Mouse (Mus musculus) CH12F3 (cell line): ENCODE results near the gene Agpat2.

Experiments used
- in situ Hi-C: fragments of 300-500 bp; cut with MboI; formaldehyde crosslinking; loops from 2 replicates; pipeline ENCODE4 v1.14.3; 2020; ENCODE audit warnings: low sequenced_read_pairs

Agpat2 gene

GRCm38 (mm10) chr2:26598462-26598861 is 5.8 kb downstream of the Agpat2 start:
- in situ Hi-C loops, result no loop called here

GRCm38 (mm10) chr2:26597810-26598209 is 6.4 kb downstream of the Agpat2 start:
- in situ Hi-C loops, result no loop called here

- in situ Hi-C loops, result no loop called here
Measured at GRCm38 (mm10) chr2:26596898-26597297, 7.3 kb downstream of the Agpat2 start.

- in situ Hi-C loops, result no loop called here
Measured at GRCm38 (mm10) chr2:26595725-26596435, 8.3 kb downstream of the Agpat2 start.

GRCm38 (mm10) chr2:26594934-26595724 is 9.1 kb downstream of the Agpat2 start:
- in situ Hi-C loops, result no loop called here

- in situ Hi-C loops, result no loop called here
Measured at GRCm38 (mm10) chr2:26594461-26594933, 9.7 kb downstream of the Agpat2 start.

GRCm38 (mm10) chr2:26594022-26594346 is 10.2 kb downstream of the Agpat2 start:
- in situ Hi-C loops, result no loop called here

- in situ Hi-C loops, result no loop called here
Measured at GRCm38 (mm10) chr2:26593211-26594021, 10.8 kb downstream of the Agpat2 start.

GRCm38 (mm10) chr2:26591416-26591815 is 12.8 kb downstream of the Agpat2 start:
- in situ Hi-C loops, result no loop called here

GRCm38 (mm10) chr2:26590962-26591361 is 13.3 kb downstream of the Agpat2 start:
- in situ Hi-C loops, result no loop called here

GRCm38 (mm10) chr2:26590282-26590681 is 13.9 kb downstream of the Agpat2 start:
- in situ Hi-C loops, result no loop called here

GRCm38 (mm10) chr2:26589284-26589683 is 14.9 kb downstream of the Agpat2 start:
- in situ Hi-C loops, result no loop called here

GRCm38 (mm10) chr2:26588573-26588972 is 15.6 kb downstream of the Agpat2 start:
- in situ Hi-C loops, result no loop called here

GRCm38 (mm10) chr2:26587044-26587405 is 17.2 kb downstream of the Agpat2 start:
- in situ Hi-C loops, result no loop called here

GRCm38 (mm10) chr2:26586294-26587043 is 17.7 kb downstream of the Agpat2 start, which contains the start of gene Gm20532:
Gene Gm20532 (plus strand): TSS chr2:26586639.
- in situ Hi-C loops, result no loop called here

- in situ Hi-C loops, result no loop called here
Measured at GRCm38 (mm10) chr2:26585713-26586112, 18.5 kb downstream of the Agpat2 start.

GRCm38 (mm10) chr2:26583640-26584039 is 20.6 kb downstream of the Agpat2 start:
- in situ Hi-C loops, result no loop called here

- in situ Hi-C loops, result no loop called here
Measured at GRCm38 (mm10) chr2:26582741-26583140, 21.5 kb downstream of the Agpat2 start.

- in situ Hi-C loops, result no loop called here
Measured at GRCm38 (mm10) chr2:26582203-26582602, 22.0 kb downstream of the Agpat2 start.

- in situ Hi-C loops, result no loop called here
Measured at GRCm38 (mm10) chr2:26580751-26581150, 23.5 kb downstream of the Agpat2 start.

GRCm38 (mm10) chr2:26579714-26580113 is 24.5 kb downstream of the Agpat2 start, which contains the start of gene Egfl7:
Gene Egfl7 (plus strand): TSS chr2:26580014.
- in situ Hi-C loops, result no loop called here
